Mouse (Mus musculus) Patski (cell line): ENCODE data around the gene Apeh. TPM values are rescaled to one million over a fixed set of nuclear protein-coding genes. Genes with fewer than 3 reads are reported as not detected.

Experiments used
- ATAC-seq: fragments of 100-300 bp; one replicate; pipeline ENCODE4 v1.8.0; 2021
- CTCF ChIA-PET: fragments of 350-600 bp; sonication (Branson Sonifier 250); formaldehyde crosslinking; loops from one replicate; lab custom pipeline; 2022; ENCODE audit warnings: inconsistent platforms; lab: Charles Lee
- POLR2A ChIA-PET: fragments of 350-600 bp; sonication (Branson Sonifier 250); formaldehyde crosslinking; loops from one replicate; lab custom pipeline; 2022; ENCODE audit warnings: antibody characterized with exemption, inconsistent platforms; lab: Charles Lee
- DNase-seq: peaks from one replicate; pipeline ENCODE4 v3.0.0-alpha.2; 2011; ENCODE audit warnings: low read depth, low spot score
- H3K27me3 ChIP-seq: fragments of 371-371 bp; one replicate; pipeline ENCODE4 v1.5.1; 2021
- CTCF ChIP-seq: fragments of 100-300 bp; IDR thresholded peaks from one replicate; pipeline ENCODE4 v1.5.1; 2021
- in situ Hi-C: fragments of 300-500 bp; cut with MboI; formaldehyde crosslinking; loops from 3 replicates; pipeline ENCODE4 v1.11.1; 2018; ENCODE audit warnings: low pct_unique_long_range_greater_than_20kb, mixed read lengths
- polyA plus RNA-seq: library from polyadenylated mRNA; unstranded; gene quantifications from one replicate; pipeline ENCODE4 v1.2.3, GENCODE M21; 2021

The Apeh gene
- polyA plus RNA-seq, 1 experiment from 2014 or later: 93.3 TPM

DNA sequence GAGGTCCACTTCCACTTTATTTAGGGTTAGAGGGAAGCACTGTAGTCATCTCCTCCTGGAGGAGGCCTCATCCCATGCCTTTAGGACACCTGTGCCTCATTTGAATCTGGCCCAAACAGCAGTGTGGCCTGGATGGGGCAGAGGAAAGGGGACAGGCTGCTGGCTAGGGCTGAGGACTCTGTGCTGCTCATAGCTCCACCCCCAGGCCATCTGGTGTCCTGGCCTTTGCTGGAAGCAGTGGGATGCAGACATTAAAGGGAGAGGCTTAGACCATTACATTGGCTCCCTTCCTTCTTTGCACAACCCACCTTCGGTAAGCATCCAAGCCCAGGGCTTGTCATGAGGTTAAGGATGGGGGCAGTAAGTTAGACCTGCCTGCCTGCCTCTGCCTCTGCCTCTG lies 39.1 kb upstream of the Apeh start:
- peaks cover 12% of the 10 kb centered on the region for H3K27me3 ChIP-seq
- TF ChIP-seq CTCF: no peak
- in situ Hi-C loops: no loop called here
- CTCF ChIA-PET: no interaction called here
- POLR2A ChIA-PET: interaction anchor here (0.6 kb wide), 1 partner anchor 426 kb away, joined by 3 read pairs; no protein-coding TSS in a partner anchor
- DNase-seq: no peak
- no peak for ATAC-seq

DNA sequence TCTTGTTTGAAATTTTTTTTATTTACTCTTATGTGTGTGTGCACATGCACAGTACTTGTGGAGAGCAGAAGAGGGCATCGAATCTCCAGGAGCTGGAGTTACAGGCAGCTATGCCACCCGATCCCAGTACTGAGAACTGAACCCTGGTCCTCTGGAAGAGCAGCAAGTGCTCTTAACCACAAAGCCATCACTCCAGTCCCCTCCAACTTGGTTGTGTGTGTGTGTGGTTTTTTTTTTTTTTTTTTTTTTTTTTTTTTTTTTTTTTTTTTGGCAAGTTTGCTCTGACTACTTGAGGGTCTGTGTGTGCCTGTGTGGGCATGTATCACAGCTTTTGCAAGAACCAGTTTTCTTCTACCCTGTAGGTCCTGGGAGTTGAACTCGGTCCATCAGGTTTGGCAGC lies 38.0 kb upstream of the Apeh start:
- ChIA-PET CTCF (no interaction called here), POLR2A (no interaction called here)
- no peak for TF ChIP-seq CTCF
- in situ Hi-C loops: no loop called here
- no peak for ATAC-seq
- peaks cover 12% of the 10 kb centered on the region for H3K27me3 ChIP-seq
- DNase-seq: no peak

DNA sequence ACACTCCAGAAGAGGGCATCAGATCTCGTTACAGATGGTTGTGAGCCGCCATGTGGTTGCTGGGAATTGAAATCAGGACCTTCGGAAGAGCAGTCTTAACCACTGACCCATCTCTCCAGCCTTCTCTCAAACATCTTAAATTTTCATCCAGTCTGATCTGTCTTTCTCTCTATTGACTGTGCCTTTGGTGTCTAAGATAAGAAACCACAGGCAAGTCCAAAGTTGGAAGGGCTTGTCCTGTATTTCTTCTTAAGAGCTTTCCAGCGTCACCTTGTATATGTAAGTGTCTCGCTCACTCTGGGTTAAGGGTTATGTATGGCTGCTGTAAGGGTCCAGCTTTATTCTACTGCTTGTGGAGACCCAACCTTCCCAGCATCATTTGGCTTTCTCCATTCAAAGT lies 37.1 kb upstream of the Apeh start:
- in situ Hi-C loops: no loop called here

DNA sequence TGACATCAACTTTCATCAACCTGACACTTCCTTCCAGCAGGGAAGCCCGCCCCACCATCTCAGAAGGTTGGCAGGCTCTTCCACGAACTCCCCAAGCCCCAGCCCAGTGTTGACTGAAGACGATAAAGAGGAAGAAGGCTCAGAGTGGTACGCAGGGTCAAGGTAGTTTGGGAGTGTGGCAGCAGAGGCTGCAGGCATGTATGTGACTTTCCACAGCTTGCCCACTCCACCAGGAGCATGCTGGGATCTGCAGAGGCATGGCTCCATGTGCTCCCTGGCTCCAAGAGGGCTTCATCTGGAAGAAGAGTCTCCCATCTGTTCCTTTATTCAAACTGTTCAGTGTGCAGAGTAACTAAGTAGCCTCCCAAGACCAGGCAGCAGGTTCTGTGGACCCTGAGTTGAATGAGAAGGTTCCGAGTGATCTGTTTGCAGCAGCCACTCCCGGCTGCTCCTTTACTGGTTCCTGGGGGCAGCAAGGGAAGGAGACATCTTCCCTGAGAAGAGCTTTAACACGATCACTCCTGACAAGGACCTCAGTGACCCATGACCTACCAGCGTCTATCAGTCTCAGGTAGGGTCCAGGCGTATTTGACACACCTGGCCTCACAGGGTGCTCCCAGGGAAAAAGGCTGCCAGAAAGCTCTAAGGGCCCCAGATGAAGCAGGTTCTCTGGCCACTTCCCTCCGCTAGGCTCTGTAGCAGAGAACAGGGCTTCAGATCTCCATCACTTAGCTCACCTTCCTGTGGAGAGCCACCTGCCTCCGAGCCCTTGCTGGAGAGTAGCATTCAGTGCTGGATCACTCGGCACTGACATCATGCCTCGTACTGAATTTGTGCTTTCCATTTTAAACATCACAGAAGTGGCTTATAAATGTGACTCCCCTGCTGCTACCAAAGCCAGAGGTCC lies 34.9 kb upstream of the Apeh start:
- peaks cover 12% of the 10 kb centered on the region for H3K27me3 ChIP-seq
- ATAC-seq (no peak), DNase-seq (no peak)
- ChIA-PET POLR2A (no interaction called here), CTCF (no interaction called here)
- no peak for TF ChIP-seq CTCF
- in situ Hi-C loops: no loop called here

More for the DNA sequence above, 37.1 kb upstream of the Apeh start:
- no peak for TF ChIP-seq CTCF
- CTCF ChIA-PET: no interaction called here
- ATAC-seq (no peak), DNase-seq (no peak)
- POLR2A ChIA-PET: interaction anchor here (0.6 kb wide), 1 partner anchor 27 kb away, joined by 4 read pairs; no protein-coding TSS in a partner anchor
- H3K27me3 ChIP-seq: peaks cover 12% of the 10 kb centered on the region

DNA sequence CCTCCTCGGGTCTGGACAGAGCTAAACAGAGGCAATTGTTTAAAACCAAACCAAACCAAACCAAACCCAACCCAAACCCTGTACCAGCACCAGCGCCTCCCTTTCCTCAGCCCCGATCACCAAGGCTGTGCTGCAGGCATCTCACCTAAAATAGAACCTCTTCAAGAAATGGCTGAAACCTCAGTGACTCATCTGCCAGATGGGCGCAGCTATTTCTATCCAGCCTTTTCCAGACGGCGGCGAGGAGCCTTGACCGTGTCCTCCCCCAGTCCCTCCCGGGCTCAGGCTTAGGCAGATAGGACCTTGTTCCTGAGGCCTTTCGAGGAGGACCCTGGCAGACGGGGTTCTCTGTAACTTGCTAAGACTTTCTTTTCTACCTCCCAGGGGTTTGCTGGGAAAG lies 33.8 kb upstream of the Apeh start:
- in situ Hi-C loops: no loop called here
- ChIA-PET POLR2A (interaction anchor here (1.2 kb wide), 1 partner anchor 32 kb away, joined by 4 read pairs; no protein-coding TSS in a partner anchor), CTCF (no interaction called here)
- ATAC-seq (no peak), DNase-seq (no peak)
- TF ChIP-seq CTCF: no peak
- peaks cover 9% of the 10 kb centered on the region for H3K27me3 ChIP-seq

DNA sequence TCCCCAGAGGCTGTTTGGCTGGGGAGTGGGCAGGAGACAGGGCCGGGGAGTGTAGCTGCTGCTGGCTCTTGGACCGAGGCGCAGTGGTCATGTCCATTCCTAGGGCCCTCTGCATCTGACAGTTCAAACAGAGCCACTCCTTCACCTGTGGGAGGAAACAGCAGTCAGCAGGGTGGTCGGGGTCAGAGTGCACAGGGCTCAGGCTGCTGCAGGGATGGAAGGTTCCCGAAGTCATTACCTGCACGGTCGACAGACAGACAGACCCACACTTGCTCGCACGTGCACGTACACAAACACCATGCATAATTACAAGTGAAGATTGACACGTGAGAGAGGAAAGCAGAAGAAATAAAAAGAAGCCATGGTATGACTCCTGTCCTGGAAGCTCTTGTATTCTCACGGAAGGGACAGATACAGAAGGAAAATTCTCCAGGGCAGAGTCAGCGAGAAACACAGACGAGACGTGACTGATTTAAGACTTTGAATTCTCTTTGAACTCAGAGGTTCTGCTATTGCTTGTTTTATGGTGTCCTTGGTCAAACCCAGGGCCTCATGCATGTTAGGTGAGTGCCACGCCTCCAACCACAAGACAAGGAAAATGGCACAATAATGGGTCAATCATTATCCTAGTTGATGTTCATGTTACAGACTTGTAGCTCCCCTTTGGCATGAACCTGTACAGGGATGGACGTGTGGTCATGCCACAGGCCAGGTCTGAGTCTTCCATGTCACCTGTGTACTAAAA lies 32.2 kb upstream of the Apeh start:
- no peak for TF ChIP-seq CTCF
- CTCF ChIA-PET: interaction anchor here (2.5 kb wide), 1 partner anchor 11 kb away, joined by 7 read pairs; no protein-coding TSS in a partner anchor
- POLR2A ChIA-PET: no interaction called here
- ATAC-seq (no peak), DNase-seq (no peak)
- H3K27me3 ChIP-seq: peaks cover 6% of the 10 kb centered on the region
- in situ Hi-C loops: no loop called here

DNA sequence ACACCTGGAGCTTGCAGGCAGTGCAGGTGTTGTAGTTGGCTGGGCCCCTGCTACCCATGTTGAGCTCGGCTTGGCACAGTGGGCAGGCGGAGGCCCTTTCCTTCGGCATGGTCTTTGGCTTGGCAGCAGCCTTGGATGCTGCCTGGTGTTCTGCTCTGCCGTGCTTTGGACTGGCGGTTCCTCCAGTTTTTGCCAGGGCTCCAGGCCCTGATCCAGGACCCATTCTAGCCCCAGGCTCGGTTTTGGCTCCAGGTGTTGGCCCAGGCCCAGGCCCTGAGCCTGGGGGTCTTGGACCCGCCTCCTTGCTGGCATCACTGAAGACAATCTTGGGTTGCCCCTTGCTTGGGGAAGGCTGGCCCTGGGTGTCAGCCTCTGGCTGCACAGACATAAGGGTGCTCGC lies 31.3 kb upstream of the Apeh start:
- CTCF ChIA-PET: interaction anchor here (1.4 to 2.5 kb wide), 2 partner anchors 12 to 62 kb away, joined by 3 to 7 read pairs; no protein-coding TSS in a partner anchor
- in situ Hi-C loops: no loop called here
- POLR2A ChIA-PET: no interaction called here
- DNase-seq (no peak), ATAC-seq (no peak)
- H3K27me3 ChIP-seq: peaks cover 4% of the 10 kb centered on the region
- no peak for TF ChIP-seq CTCF

DNA sequence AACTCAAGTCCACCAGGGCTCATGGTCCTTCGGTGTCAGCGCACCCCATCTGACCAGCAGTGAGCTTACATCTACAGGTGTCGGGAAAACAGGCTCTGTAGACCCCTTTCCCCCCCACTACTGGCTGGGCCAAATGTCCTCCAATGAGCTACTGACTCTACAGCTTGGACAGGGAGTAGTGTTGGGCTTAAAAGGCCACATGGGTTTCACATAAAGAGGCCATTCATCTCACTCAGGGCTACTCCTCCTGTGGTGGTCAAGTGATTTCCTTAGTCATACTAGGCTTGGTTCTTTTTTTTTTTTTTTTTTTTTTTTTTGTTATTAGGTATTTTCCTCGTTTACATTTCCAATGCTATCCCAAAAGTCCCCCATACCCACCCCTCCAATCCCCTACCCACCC lies 29.5 kb upstream of the Apeh start:
- no peaks in the 10 kb centered on the region for H3K27me3 ChIP-seq
- no peak for TF ChIP-seq CTCF
- in situ Hi-C loops: no loop called here
- CTCF ChIA-PET: no interaction called here
- POLR2A ChIA-PET: no interaction called here
- ATAC-seq (no peak), DNase-seq (no peak)

DNA sequence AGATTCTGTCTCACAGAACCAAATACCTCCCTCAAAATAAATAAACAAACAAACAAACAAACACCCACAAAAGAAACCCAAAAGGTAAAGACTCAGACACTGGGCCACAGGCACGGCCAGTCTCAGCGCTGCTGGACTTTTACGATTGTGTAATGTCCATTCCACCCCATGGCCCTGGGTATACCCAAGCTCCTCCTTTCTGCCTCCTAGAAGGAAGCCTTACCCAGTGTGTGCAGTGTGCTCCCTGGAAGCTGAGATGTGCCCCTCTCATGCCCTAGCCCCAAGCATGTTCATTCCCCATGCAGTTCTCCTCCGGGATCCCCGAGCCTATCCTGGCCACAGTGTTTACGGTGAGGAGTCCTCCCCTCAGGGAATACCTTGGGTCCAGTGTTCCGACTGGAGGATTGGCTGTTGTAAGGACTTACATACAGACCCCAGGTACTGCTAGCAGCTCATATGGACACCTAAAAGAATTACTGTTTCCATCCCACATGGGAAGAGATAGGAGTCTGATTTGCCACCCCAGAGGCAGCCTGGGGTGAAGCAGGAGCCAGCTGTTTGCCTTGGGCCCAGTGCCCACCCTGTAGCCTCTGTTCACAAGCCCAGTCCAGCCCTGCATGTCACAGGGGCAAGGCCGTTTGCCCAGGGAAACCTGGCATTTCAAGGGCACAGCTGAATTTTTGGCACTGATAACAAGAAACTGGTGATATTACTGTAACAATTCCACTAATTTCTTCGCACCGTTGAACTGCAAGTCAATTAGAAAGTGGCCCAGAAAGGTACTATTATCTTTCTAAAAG lies 27.0 kb upstream of the Apeh start:
- in situ Hi-C loops: no loop called here
- DNase-seq (no peak), ATAC-seq (no peak)
- POLR2A ChIA-PET: no interaction called here
- CTCF ChIA-PET: interaction anchor here (1.1 kb wide), 1 partner anchor 26 kb away, joined by 4 read pairs; no protein-coding TSS in a partner anchor
- no peak for TF ChIP-seq CTCF
- H3K27me3 ChIP-seq: no peaks in the 10 kb centered on the region

DNA sequence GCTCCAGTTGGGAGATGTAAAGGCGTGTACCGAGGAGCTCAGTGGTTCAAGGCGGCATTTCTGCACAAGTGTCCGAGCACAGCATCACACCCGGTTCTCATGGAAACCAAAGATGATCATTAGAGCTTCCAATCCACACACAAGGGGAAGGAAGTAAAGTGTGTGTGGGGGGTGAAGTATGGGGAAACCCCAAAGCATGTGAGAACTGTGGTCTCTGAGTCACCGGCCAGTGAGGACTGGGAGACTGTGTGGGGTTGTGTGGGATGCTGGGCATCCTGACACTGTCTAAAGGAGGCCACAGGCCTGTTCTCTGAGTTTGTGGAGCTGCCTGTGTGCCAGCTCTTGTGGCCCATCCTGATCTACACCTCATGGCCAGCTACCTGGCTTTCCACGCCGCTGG lies 26.3 kb upstream of the Apeh start:
- ATAC-seq (peak; percentile 57), DNase-seq (peak; percentile 33)
- CTCF ChIA-PET: interaction anchor here (1.1 kb wide), 1 partner anchor 25 kb away, joined by 4 read pairs; no protein-coding TSS in a partner anchor
- in situ Hi-C loops: no loop called here
- H3K27me3 ChIP-seq: peaks cover 3% of the 10 kb centered on the region
- POLR2A ChIA-PET: interaction anchor here (0.7 kb wide), 1 partner anchor 23 kb away, joined by 3 read pairs; no protein-coding TSS in a partner anchor
- no peak for TF ChIP-seq CTCF
